Mouse (Mus musculus) CH12.LX (cell line): ENCODE data around the gene Cep295nl. TPM values are rescaled to one million over a fixed set of nuclear protein-coding genes. Genes with fewer than 3 reads are reported as not detected.

Experiments
- DNase-seq: peaks from one replicate; pipeline ENCODE4 v3.0.0-alpha.2; 2013; ENCODE audit errors: extremely low read depth
- H3K27ac ChIP-seq: 2 replicates; pipeline ENCODE4 v1.5.1; 2012; ENCODE audit warnings: low read depth, mild to moderate bottlenecking, control low read depth, moderate library complexity; ENCODE audit not compliant: insufficient read depth
- H3K27me3 ChIP-seq: replicated peaks from 2 replicates; pipeline ENCODE3; 2012; ENCODE audit warnings: inconsistent platforms
- H3K36me3 ChIP-seq, 2 experiments: replicated peaks in 1 of 2; 2 replicates each; pipeline versions ENCODE3 to v1.6.1; 2012; ENCODE audit warnings: inconsistent platforms in 1 of 2, low read length in 1 of 2, mild to moderate bottlenecking in 1 of 2, mixed read lengths in 1 of 2, moderate library complexity in 1 of 2; ENCODE audit not compliant: control insufficient read depth in 1 of 2, insufficient read depth in 1 of 2
- H3K4me1 ChIP-seq, 2 experiments: 2 replicates each; pipeline ENCODE4 v1.6.1; 2012; ENCODE audit warnings: inconsistent platforms in 1 of 2, moderate library complexity in 1 of 2; ENCODE audit not compliant: insufficient read depth in 2 of 2, control insufficient read depth in 1 of 2
- H3K4me2 ChIP-seq: 2 replicates; pipeline ENCODE4 v1.6.1; 2012; ENCODE audit warnings: low read depth, mild to moderate bottlenecking, control low read depth; ENCODE audit not compliant: poor library complexity, insufficient read depth, severe bottlenecking
- H3K4me3 ChIP-seq, 3 experiments: fragments of 150-350 bp in 1 of 3; sonication (generic) in 1 of 3; replicated peaks in 1 of 3; 2 replicates each; pipeline versions ENCODE3 to v1.5.1; 2011 to 2012; ENCODE audit warnings: low read depth in 2 of 3, low read length in 2 of 3, mild to moderate bottlenecking in 2 of 3, moderate library complexity in 2 of 3, control low read depth in 1 of 3, improper control_type of control experiment in 1 of 3, inconsistent platforms in 1 of 3, mixed read lengths in 1 of 3; ENCODE audit not compliant: poor library complexity in 1 of 3
- H3K79me2 ChIP-seq: replicated peaks from 2 replicates; pipeline ENCODE4 v1.6.1; 2012; ENCODE audit warnings: mild to moderate bottlenecking, moderate library complexity; ENCODE audit not compliant: control insufficient read depth, poor library complexity, insufficient read depth, severe bottlenecking; ENCODE audit errors: extremely low read depth
- H3K9ac ChIP-seq: 2 replicates; pipeline ENCODE4 v1.6.1; 2012; ENCODE audit warnings: low read depth, mild to moderate bottlenecking, control low read depth, moderate library complexity; ENCODE audit not compliant: insufficient read depth
- H3K9me3 ChIP-seq: replicated peaks from 2 replicates; pipeline ENCODE3; 2012; ENCODE audit warnings: low read length, inconsistent platforms, mixed read lengths
- CTCF ChIP-seq, 2 experiments: IDR thresholded peaks in 1 of 2; conservative IDR thresholded peaks in 1 of 2; 2 replicates each; pipeline ENCODE4 v1.5.1; 2011 to 2012; ENCODE audit warnings: low read depth in 2 of 2, low read length in 2 of 2, improper control_type of control experiment in 1 of 2, inconsistent platforms in 1 of 2, mild to moderate bottlenecking in 1 of 2, moderate library complexity in 1 of 2
- EP300 ChIP-seq: IDR thresholded peaks from 2 replicates; pipeline ENCODE4 v1.6.1; 2011; ENCODE audit warnings: low read length, improper control_type of control experiment
- GABPA ChIP-seq: IDR thresholded peaks from 2 replicates; pipeline ENCODE4 v1.6.1; 2012; ENCODE audit warnings: low read depth, low read length, improper control_type of control experiment, inconsistent platforms; ENCODE audit not compliant: insufficient replicate concordance
- IRF4 ChIP-seq: IDR thresholded peaks from 2 replicates; pipeline ENCODE4 v1.6.1; 2014; ENCODE audit warnings: low read depth, mild to moderate bottlenecking, inconsistent platforms, low read length, improper control_type of control experiment
- NELFE ChIP-seq: IDR thresholded peaks from 2 replicates; pipeline ENCODE4 v1.6.1; 2011; ENCODE audit warnings: low read depth, low read length, improper control_type of control experiment
- NRF1 ChIP-seq: IDR thresholded peaks from 2 replicates; pipeline ENCODE4 v1.6.1; 2014; ENCODE audit warnings: low read depth, mild to moderate bottlenecking, inconsistent platforms, low read length, improper control_type of control experiment, moderate library complexity
- POLR2A ChIP-seq: IDR thresholded peaks from 2 replicates; pipeline ENCODE4 v1.6.1; 2011; ENCODE audit warnings: low read depth, mild to moderate bottlenecking, improper control_type of control experiment, low read length
- RAD21 ChIP-seq: IDR thresholded peaks from 2 replicates; pipeline ENCODE4 v1.6.1; 2011; ENCODE audit warnings: low read depth, mild to moderate bottlenecking, low read length, improper control_type of control experiment, moderate library complexity
- SMC3 ChIP-seq: IDR thresholded peaks from 2 replicates; pipeline ENCODE4 v1.6.1; 2011; ENCODE audit warnings: low read depth, low read length, improper control_type of control experiment
- UBTF ChIP-seq: IDR thresholded peaks from 2 replicates; pipeline ENCODE4 v1.6.1; 2012; ENCODE audit warnings: low read depth, mild to moderate bottlenecking, inconsistent platforms, low read length, improper control_type of control experiment, moderate library complexity
- USF1 ChIP-seq: IDR thresholded peaks from 2 replicates; pipeline ENCODE4 v1.6.1; 2014; ENCODE audit warnings: low read depth, mild to moderate bottlenecking, inconsistent platforms, low read length, improper control_type of control experiment
- ZC3H11A ChIP-seq: IDR thresholded peaks from 2 replicates; pipeline ENCODE4 v1.6.1; 2012; ENCODE audit warnings: low read depth, mild to moderate bottlenecking, inconsistent platforms, low read length, improper control_type of control experiment
- ZKSCAN1 ChIP-seq: IDR thresholded peaks from 2 replicates; pipeline ENCODE4 v1.6.1; 2012; ENCODE audit warnings: low read depth, inconsistent platforms, low read length, improper control_type of control experiment, borderline replicate concordance
- ZNF384 ChIP-seq: IDR thresholded peaks from 2 replicates; pipeline ENCODE4 v1.6.1; 2012; ENCODE audit warnings: low read depth, low read length, improper control_type of control experiment, inconsistent platforms
- dilution Hi-C: fragments of 300-500 bp; cut with MboI; formaldehyde crosslinking; loops from 2 replicates; pipeline ENCODE4 v1.14.3; 2020; ENCODE audit warnings: low sequenced_read_pairs; ENCODE audit not compliant: extremely low pct_unique_long_range_greater_than_20kb, extremely low pct_ligation_motif_present
- in situ Hi-C: fragments of 300-500 bp; cut with MboI; formaldehyde crosslinking; loops from 3 replicates; pipeline ENCODE4 v1.14.3; 2019; ENCODE audit warnings: low sequenced_read_pairs, low pct_ligation_motif_present, low pct_unique_long_range_greater_than_20kb, mixed read lengths
- polyA plus RNA-seq: library from polyadenylated mRNA; unstranded; fragments of >175 nt; gene quantifications from 2 replicates; pipeline ENCODE4 v1.2.1, GENCODE M21; 2012; ENCODE audit warnings: low read depth; ENCODE audit not compliant: insufficient read length
- total RNA-seq, 2 experiments: library from RNA; depleted of rRNA; stranded (reverse); fragments of 300-350 nt in 1 of 2; fragments of >200 nt in 1 of 2; gene quantifications; 2 replicates each; pipeline ENCODE4 v1.2.3; 2012 to 2014

Gene Cep295nl
- total and polyA plus RNA-seq, 3 experiments = not detected

GRCm38 (mm10) chr11:118355205-118355604, 12.9 kb upstream of the Cep295nl start:
- H3K4me3 ChIP-seq = peak overlapping the region in 2 of 3 experiments; percentile 21 to 33

DNA sequence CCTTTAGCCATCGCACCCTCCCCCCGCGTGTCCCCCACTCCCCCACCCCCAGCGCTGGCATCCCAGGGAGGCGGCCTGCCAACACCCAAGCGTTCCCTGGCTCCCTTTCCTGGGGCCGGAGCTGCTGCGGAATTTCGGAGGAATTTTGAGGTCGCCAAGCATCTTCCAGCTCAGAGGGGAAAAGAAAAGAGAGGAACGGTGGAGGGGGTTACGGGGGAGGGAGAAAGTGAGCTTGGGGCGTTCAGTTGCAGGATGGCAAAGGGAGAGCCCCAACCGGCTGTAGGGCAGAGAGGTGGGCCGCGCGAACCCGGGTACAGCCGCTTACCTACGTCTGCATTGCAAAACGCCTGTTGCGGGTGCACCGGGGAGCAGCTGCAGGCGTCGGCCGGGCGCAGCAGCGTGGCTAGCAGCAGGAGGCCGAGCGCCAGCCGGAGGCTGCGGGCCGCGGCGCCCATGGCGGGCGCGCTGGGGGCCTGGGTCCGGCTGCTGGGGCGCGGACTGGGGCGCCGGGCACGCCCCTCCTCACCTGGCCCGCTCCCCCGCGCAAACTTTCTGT, 12.4 kb upstream of the Cep295nl start:
- Histone ChIP-seq H3K4me1 (peaks cover 2 to 12% of the 10 kb centered on the region in 2 experiments; a peak in 2 of 4 replicates), H3K27ac (no peak overlapping the region), H3K4me3 (peak overlapping the region in 2 of 3 experiments; percentile 9 to 21), H3K36me3 (no peaks in the 10 kb centered on the region), H3K27me3 (peaks cover 50% of the 10 kb centered on the region), H3K79me2 (no peaks in the 10 kb centered on the region), H3K9ac (peak overlapping the region; percentile 2; the same call in 1 of the 2 replicates), H3K4me2 (peak overlapping the region; percentile 83), H3K9me3 (no peaks in the 10 kb centered on the region)
- no peak for DNase-seq
- dilution Hi-C loops (no loop called here), in situ Hi-C loops (no loop called here)
- TF ChIP-seq UBTF = peak; percentile 50; the same call in 1 of the 2 replicates
- TF ChIP-seq NELFE = no peak
- TF ChIP-seq GABPA = no peak

More at GRCm38 (mm10) chr11:118355205-118355604, 12.9 kb upstream of the Cep295nl start:
- Histone ChIP-seq H3K27ac (no peak overlapping the region), H3K9ac (peak overlapping the region; percentile 2; the same call in 1 of the 2 replicates), H3K4me2 (peak overlapping the region; percentile 83), H3K36me3 (no peaks in the 10 kb centered on the region), H3K9me3 (no peaks in the 10 kb centered on the region), H3K79me2 (no peaks in the 10 kb centered on the region), H3K27me3 (peaks cover 50% of the 10 kb centered on the region), H3K4me1 (peaks cover 2 to 11% of the 10 kb centered on the region in 2 experiments; a peak in 2 of 4 replicates)
- in situ Hi-C loops (no loop called here), dilution Hi-C loops (no loop called here)
- peak; percentile 88; the same call in 1 of the 2 replicates for TF ChIP-seq UBTF
- TF ChIP-seq ZNF384 = no peak
- TF ChIP-seq EP300 = no peak
- TF ChIP-seq USF1 = no peak
- TF ChIP-seq SMC3 = peak; percentile 87
- 0 out of 2 replicates have a peak, but pooled peaks have one; percentile 3 for TF ChIP-seq NRF1
- TF ChIP-seq IRF4 = peak; percentile 38; the same call in 1 of the 2 replicates
- TF ChIP-seq POLR2A = peak; percentile 41; the same call in 1 of the 2 replicates
- no peak for TF ChIP-seq ZKSCAN1
- TF ChIP-seq RAD21 = peak; percentile 62
- TF ChIP-seq ZC3H11A = peak; percentile 28; the same call in 1 of the 2 replicates
- peak in 1 of 2 experiments; percentile 81; a peak in 2 of 4 replicates for TF ChIP-seq CTCF (conservative IDR thresholded peaks at IDR 0.05 in 1 of 2, IDR thresholded peaks at IDR 0.05 in 1 of 2; ENCODE audit: low read depth in 2 of 2, low read length in 2 of 2)
- DNase-seq = peak; percentile 54
